ENCODE assay signal across 12 mouse cellular contexts in genomic region chr6:128354140-128354539, GRCm38 (mm10). TPM values are rescaled to one million over a fixed set of nuclear protein-coding genes. Genes with fewer than 3 reads are reported as not detected.
DNase-seq lines count a peak whose midpoint lies in the region; ATAC-seq lines count a peak whose summit lies in the region.
"Had no signal": no experiment of that assay in that cellular context is flagged by ENCODE, and none has a peak within 500 bp of the region (broad histone marks: within the 10 kb centered on the region; RNA-seq: fewer than 3 reads in every experiment).

No protein-coding gene starts in this region.

- no peak overlapping the region for H3K4me3 ChIP-seq in kidney, embryonic 14.5 days (ENCODE audit: low read length)
- no peak overlapping the region for H3K4me3 ChIP-seq in midbrain, embryonic 14.5 days (replicated peaks; ENCODE audit: low read depth, low read length)

- H3K36me3 ChIP-seq in kidney, embryonic 14.5 days (ENCODE audit: control insufficient read depth, insufficient read depth, low read length), result peaks cover 29% of the 10 kb centered on the region
- peaks cover 22% of the 10 kb centered on the region for H3K36me3 ChIP-seq in midbrain, embryonic 14.5 days (ENCODE audit: control insufficient read depth, insufficient read depth, low read length)

- no peak for DNase-seq in kidney, postnatal 36 days
- DNase-seq in NIH3T3 (ENCODE audit: low read depth), result peak; percentile 56
- DNase-seq in midbrain, embryonic 14.5 days, result peak; percentile 18
- no peak for DNase-seq in adrenal gland, adult 2 months
- no peak for DNase-seq in heart, postnatal 10 days
- DNase-seq: cerebellum, postnatal 10 days; retina, postnatal 1 day had no signal

- H3K4me1 ChIP-seq in kidney, embryonic 14.5 days (ENCODE audit: control insufficient read depth, insufficient read depth, low read length), result peaks cover 11% of the 10 kb centered on the region
- H3K4me1 ChIP-seq in midbrain, embryonic 14.5 days (ENCODE audit: control insufficient read depth, insufficient read depth, low read length), result peaks cover 12% of the 10 kb centered on the region

- H3K9ac ChIP-seq in kidney, embryonic 14.5 days (ENCODE audit: low read depth, low read length), result no peak overlapping the region
- no peak overlapping the region for H3K9ac ChIP-seq in midbrain, embryonic 14.5 days (replicated peaks; ENCODE audit: low read length)

- H3K4me2 ChIP-seq in kidney, embryonic 14.5 days (replicated peaks; ENCODE audit: low read depth, low read length), result peak overlapping the region; percentile 13; the same call in 1 of the 2 replicates
- H3K4me2 ChIP-seq in midbrain, embryonic 14.5 days (ENCODE audit: low read length), result peak overlapping the region; percentile 70

- no peaks in the 10 kb centered on the region for H3K27me3 ChIP-seq in kidney, embryonic 14.5 days (ENCODE audit: control insufficient read depth, insufficient read depth, low read length)
- H3K27me3 ChIP-seq in midbrain, embryonic 14.5 days (ENCODE audit: control insufficient read depth, insufficient read depth, low read length), result no peaks in the 10 kb centered on the region

- H3K9me3 ChIP-seq in kidney, embryonic 14.5 days (ENCODE audit: control insufficient read depth, low read length), result no peaks in the 10 kb centered on the region
- no peaks in the 10 kb centered on the region for H3K9me3 ChIP-seq in midbrain, embryonic 14.5 days (ENCODE audit: control insufficient read depth, low read length)

- intact Hi-C loops in heart, postnatal 10 days (cut with DNase I), result no loop called here

- 41% methylated on average over 3 of the region's 3 CpGs for whole genome bisulfite sequencing in kidney, embryonic 14.5 days
- 30% methylated on average over 3 of the region's 3 CpGs for WGBS in midbrain, embryonic 14.5 days

- no peak for ATAC-seq in kidney, embryonic 14.5 days (ENCODE audit: low FRiP score, low TSS enrichment)
- peak; percentile 34; the same call in 1 of the 2 replicates for ATAC-seq in granulocyte monocyte progenitor cell, adult 5-6 weeks (replicated peaks; ENCODE audit: poor library complexity, severe bottlenecking)
- ATAC-seq in midbrain, embryonic 14.5 days (ENCODE audit: low FRiP score, low TSS enrichment), result no peak
- ATAC-seq in CD4-positive, CD25-positive, alpha-beta regulatory T cell, adult 4 months, result no peak

- no peak overlapping the region for H3K27ac ChIP-seq in kidney, embryonic 14.5 days (ENCODE audit: low read depth, low read length)
- H3K27ac ChIP-seq in midbrain, embryonic 14.5 days (replicated peaks; ENCODE audit: low read depth, low read length), result no peak overlapping the region

RNA-seq across cellular contexts. Expression of gene Tulp3, which starts 1.5 kb away (rescaled TPM):
- polyA plus RNA-seq in kidney, embryonic 14.5 days (2014; fragmentation: Nextera tagmentation; extraction: Ambion mirVana), result 22.3 and 28.1 TPM in 2 replicates
- 0.21 and 3.7 TPM in 2 replicates for total RNA-seq in granulocyte monocyte progenitor cell, adult 5-6 weeks (2014; fragmentation: Nextera tagmentation)
- 0.46 TPM in 1 of 2 replicates, not detected in the other for total RNA-seq in granulocyte monocyte progenitor cell, adult 5-6 weeks (2017)
- polyA plus RNA-seq in midbrain, embryonic 14.5 days (2014; fragmentation: Nextera tagmentation; extraction: Ambion mirVana), result 11.5 and 13.8 TPM in 2 replicates
- 10 to 100 TPM; 34.9 to 42.6 TPM for total RNA-seq in adrenal gland, adult 2 months (2021)
- polyA plus RNA-seq in adrenal gland, adult 2 months (2012; rRNA removed), result 20.2 and 25.7 TPM in 2 replicates
- total RNA-seq in heart, postnatal 10 days (2021), result 1 to 10 TPM; 8.7 to 8.9 TPM
- polyA plus RNA-seq in CD4-positive, CD25-positive, alpha-beta regulatory T cell, adult 4 months (2017; shearing (Covaris generic)), result 1 to 10 TPM; 2.0 to 2.4 TPM

RNA-seq across cellular contexts. Expression of gene Rhno1, which starts 8.6 kb away (rescaled TPM):
- polyA plus RNA-seq in kidney, embryonic 14.5 days (2014; fragmentation: Nextera tagmentation; extraction: Ambion mirVana), result 132 and 137 TPM in 2 replicates
- 43.7 and 51.3 TPM in 2 replicates for total RNA-seq in granulocyte monocyte progenitor cell, adult 5-6 weeks (2014; fragmentation: Nextera tagmentation)
- 33.3 and 37.4 TPM in 2 replicates for total RNA-seq in granulocyte monocyte progenitor cell, adult 5-6 weeks (2017)
- 93.8 and 101 TPM in 2 replicates for polyA plus RNA-seq in midbrain, embryonic 14.5 days (2014; fragmentation: Nextera tagmentation; extraction: Ambion mirVana)
- 10 to 100 TPM; 15.9 to 18.0 TPM for total RNA-seq in adrenal gland, adult 2 months (2021)
- polyA plus RNA-seq in adrenal gland, adult 2 months (2012; rRNA removed), result 11.2 TPM in 2 replicates
- total RNA-seq in heart, postnatal 10 days (2021), result 10 to 100 TPM; 14.7 to 15.3 TPM
- polyA plus RNA-seq in CD4-positive, CD25-positive, alpha-beta regulatory T cell, adult 4 months (2017; shearing (Covaris generic)), result 100 to 1,000 TPM in 1 of 2 experiments, 10 to 100 TPM in 1; 81.8 to 115 TPM

RNA-seq across cellular contexts. Expression of gene Foxm1, which starts 8.6 kb away (rescaled TPM):
- 26.7 and 48.2 TPM in 2 replicates for polyA plus RNA-seq in kidney, embryonic 14.5 days (2014; fragmentation: Nextera tagmentation; extraction: Ambion mirVana)
- 38.8 and 53.2 TPM in 2 replicates for total RNA-seq in granulocyte monocyte progenitor cell, adult 5-6 weeks (2014; fragmentation: Nextera tagmentation)
- total RNA-seq in granulocyte monocyte progenitor cell, adult 5-6 weeks (2017), result 12.8 and 18.2 TPM in 2 replicates
- polyA plus RNA-seq in midbrain, embryonic 14.5 days (2014; fragmentation: Nextera tagmentation; extraction: Ambion mirVana), result 5.5 and 9.8 TPM in 2 replicates
- 1 to 10 TPM; 1.9 to 3.0 TPM for total RNA-seq in adrenal gland, adult 2 months (2021)
- 4.5 and 4.7 TPM in 2 replicates for polyA plus RNA-seq in adrenal gland, adult 2 months (2012; rRNA removed)
- 10 to 100 TPM; 10.4 to 14.1 TPM for total RNA-seq in heart, postnatal 10 days (2021)
- polyA plus RNA-seq in CD4-positive, CD25-positive, alpha-beta regulatory T cell, adult 4 months (2017; shearing (Covaris generic)), result 1 to 10 TPM; 1.5 to 1.9 TPM

RNA-seq across cellular contexts. Expression of gene Tex52, which starts 21.1 kb away (rescaled TPM):
- 0.26 and 0.60 TPM in 2 replicates for polyA plus RNA-seq in kidney, embryonic 14.5 days (2014; fragmentation: Nextera tagmentation; extraction: Ambion mirVana)
- not detected in 2 replicates for total RNA-seq in granulocyte monocyte progenitor cell, adult 5-6 weeks (2014; fragmentation: Nextera tagmentation)
- 0.22 TPM in 1 of 2 replicates, not detected in the other for total RNA-seq in granulocyte monocyte progenitor cell, adult 5-6 weeks (2017)
- 0.59 and 1.0 TPM in 2 replicates for polyA plus RNA-seq in midbrain, embryonic 14.5 days (2014; fragmentation: Nextera tagmentation; extraction: Ambion mirVana)
- total RNA-seq in adrenal gland, adult 2 months (2021), result not detected
- not detected in 2 replicates for polyA plus RNA-seq in adrenal gland, adult 2 months (2012; rRNA removed)
- not detected for total RNA-seq in heart, postnatal 10 days (2021)
- polyA plus RNA-seq in CD4-positive, CD25-positive, alpha-beta regulatory T cell, adult 4 months (2017; shearing (Covaris generic)), result not detected
- total RNA-seq: adrenal gland, adult 18-20 months had no signal
- polyA plus RNA-seq: heart, postnatal 0 days had no signal

RNA-seq across cellular contexts. Expression of gene Gm44596, which starts 21.2 kb away (rescaled TPM):
- not detected in 2 replicates for polyA plus RNA-seq in kidney, embryonic 14.5 days (2014; fragmentation: Nextera tagmentation; extraction: Ambion mirVana)
- total RNA-seq in granulocyte monocyte progenitor cell, adult 5-6 weeks (2014; fragmentation: Nextera tagmentation), result not detected in 2 replicates
- total RNA-seq in granulocyte monocyte progenitor cell, adult 5-6 weeks (2017), result not detected in 2 replicates
- polyA plus RNA-seq in midbrain, embryonic 14.5 days (2014; fragmentation: Nextera tagmentation; extraction: Ambion mirVana), result not detected in 2 replicates
- total RNA-seq in adrenal gland, adult 2 months (2021), result not detected
- polyA plus RNA-seq in adrenal gland, adult 2 months (2012; rRNA removed), result 0.30 TPM in 1 of 2 replicates, not detected in the other
- total RNA-seq in heart, postnatal 10 days (2021), result not detected
- not detected for polyA plus RNA-seq in CD4-positive, CD25-positive, alpha-beta regulatory T cell, adult 4 months (2017; shearing (Covaris generic))
- total RNA-seq: adrenal gland, adult 18-20 months had no signal
- polyA plus RNA-seq: heart, postnatal 0 days had no signal

Comparison
In these comparisons a context has a peak if more than half of its experiments do, and no peak if none do; other contexts are left out.
1. DNase-seq: peak in NIH3T3 (single experiment) and midbrain, embryonic 14.5 days (single experiment); none in kidney, postnatal 36 days (0 of 2), adrenal gland, adult 2 months (single experiment) and heart, postnatal 10 days (0 of 2).